Mouse (Mus musculus): ENCODE data around the gene Izumo1r.

DNA sequence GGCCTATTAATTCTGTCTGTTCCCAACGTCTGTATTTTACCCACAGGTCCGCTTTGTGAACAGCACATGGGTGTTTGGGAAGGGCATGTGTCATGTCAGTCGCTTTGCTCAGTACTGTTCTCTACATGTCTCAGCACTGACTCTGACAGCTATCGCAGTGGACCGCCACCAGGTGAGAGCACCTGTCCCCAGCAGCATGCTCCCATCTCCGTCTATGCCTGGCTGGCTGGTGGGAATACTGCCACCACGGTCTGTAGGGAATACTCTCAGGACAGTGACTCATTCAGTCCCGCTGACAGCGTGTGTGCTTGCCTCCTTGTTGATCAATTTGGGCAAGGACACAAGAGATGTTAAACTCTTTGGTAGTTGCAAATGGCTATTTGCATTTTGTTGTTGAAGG lies 39.0 kb downstream of the Izumo1r start:
- no peak for TF ChIP-seq TCF12 (IDR thresholded peaks at IDR 0.05; ENCODE audit: low read depth, low read length)
- no peak for TF ChIP-seq TBP (IDR thresholded peaks at IDR 0.05; ENCODE audit: low read depth, low read length)
- no peak for TF ChIP-seq MAX (IDR thresholded peaks at IDR 0.05; ENCODE audit: low read length)
- TF ChIP-seq JUND (IDR thresholded peaks at IDR 0.05; ENCODE audit: low read depth, low read length): no peak
- TF ChIP-seq CTCF (IDR thresholded peaks at IDR 0.05 in 2 of 3, conservative IDR thresholded peaks at IDR 0.05 in 1 of 3; ENCODE audit: control insufficient read depth in 1 of 3, insufficient read depth in 1 of 3, low read depth in 2 of 3, low read length in 3 of 3, poor library complexity in 1 of 3, severe bottlenecking in 1 of 3): no peak

All from MEL (cell line).